Mouse (Mus musculus) megakaryocyte, embryonic 14.5 days (primary cell): ENCODE results near the gene Tex36.

ENCODE experiments used
- FLI1 ChIP-seq: IDR thresholded peaks from 2 replicates; pipeline ENCODE4 v1.6.1; 2012; ENCODE audit warnings: low read length, inconsistent platforms, mixed read lengths
- GATA1 ChIP-seq: IDR thresholded peaks from 3 replicates; pipeline ENCODE4 v1.6.1; 2012; ENCODE audit warnings: mixed read lengths, low read length, inconsistent platforms, borderline replicate concordance

DNA sequence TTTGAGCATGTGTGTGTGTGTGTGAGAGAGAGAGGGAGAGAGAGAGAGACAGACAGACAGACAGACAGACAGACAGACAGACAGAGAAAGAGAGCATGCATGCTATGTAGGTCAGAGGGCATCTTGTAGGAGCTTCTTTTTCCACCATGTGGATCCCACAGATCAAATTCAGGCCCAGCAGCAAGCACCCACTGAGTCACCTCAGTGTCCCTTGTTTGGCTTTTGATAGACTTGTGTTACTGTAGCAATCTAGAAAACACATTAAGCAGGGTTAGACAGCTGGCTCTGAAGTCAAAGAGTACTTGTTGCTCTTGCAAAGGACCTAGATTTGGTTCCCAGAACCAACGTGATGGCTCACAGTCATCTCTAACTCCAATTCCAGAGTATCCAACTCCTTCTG, 10.2 kb downstream of the Tex36 start:
- no peak for TF ChIP-seq GATA1
- TF ChIP-seq FLI1: no peak
